Mouse (Mus musculus): ENCODE measurements around the gene Abhd12b.
A peak's percentile ranks its signal among the peaks of the same experiment; 100 is the strongest.

Abhd12b gene

GRCm38 (mm10) chr12:70153842-70154241 lies at the start of gene Abhd12b:
TSS of gene Abhd12b (plus strand) at chr12:70154142.
- DNase-seq (ENCODE audit: low read depth, low spot score): no peak

- peak; percentile 53 for DNase-seq (ENCODE audit: low read depth, low spot score)
Observed at GRCm38 (mm10) chr12:70104199-70104598, 49.7 kb upstream of the Abhd12b start.

DNA sequence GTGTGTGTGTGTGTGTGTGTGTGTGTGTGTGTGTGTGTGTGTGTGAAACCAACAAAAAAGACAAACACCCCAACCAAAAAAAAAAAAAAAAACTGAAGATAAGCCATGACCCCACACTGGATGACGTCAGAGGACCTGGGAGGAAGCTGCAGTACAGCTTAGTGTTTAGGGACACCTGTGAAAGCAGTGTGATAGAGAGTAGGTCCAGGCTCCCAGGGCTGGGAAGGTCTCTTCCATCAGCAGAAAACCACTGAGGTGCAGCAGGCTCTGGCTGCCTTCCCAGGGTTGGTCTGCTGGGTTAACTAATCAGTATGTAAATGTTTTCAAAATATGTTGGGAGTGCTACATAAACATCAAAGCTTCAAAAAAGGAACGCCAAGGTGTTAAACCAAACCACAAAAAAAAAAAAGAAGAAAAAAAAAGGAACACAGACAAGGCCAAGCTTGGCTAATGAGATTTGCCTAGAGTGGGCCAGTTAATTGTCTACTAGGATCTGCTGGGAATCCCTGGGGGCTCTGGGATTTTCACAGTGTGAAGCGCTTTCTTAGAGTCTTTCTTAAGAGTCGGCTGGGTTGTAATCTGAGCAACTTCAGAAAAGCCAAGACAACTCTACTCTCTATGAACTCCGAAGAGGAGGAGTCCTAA lies 49.0 kb upstream of the Abhd12b start:
- DNase-seq (ENCODE audit: low read depth, low spot score): no peak

GRCm38 (mm10) chr12:70105885-70106284 lies 48.1 kb upstream of the Abhd12b start:
- no peak for DNase-seq (ENCODE audit: low read depth, low spot score)

DNA sequence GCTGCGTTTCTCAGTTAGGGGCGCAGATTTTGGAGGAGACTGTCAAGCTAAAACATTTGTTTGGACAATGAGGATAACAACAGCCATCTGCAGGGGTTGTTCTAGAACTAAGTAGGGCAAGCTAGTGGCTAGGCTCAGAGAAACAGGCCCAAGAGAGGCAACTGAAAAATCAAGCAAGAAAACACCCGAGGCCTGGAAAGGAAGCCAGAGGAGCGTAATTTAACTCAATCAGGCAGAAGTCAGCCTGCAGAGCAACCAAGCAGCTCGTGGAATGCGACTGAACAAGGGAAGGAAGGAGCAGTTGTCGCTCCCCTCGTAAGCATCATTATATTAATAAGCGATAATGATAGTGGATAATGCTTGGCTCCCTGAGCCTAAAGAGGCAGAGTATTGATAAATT lies 47.4 kb upstream of the Abhd12b start:
- no peak for DNase-seq (ENCODE audit: low read depth, low spot score)

GRCm38 (mm10) chr12:70108104-70108503 lies 45.8 kb upstream of the Abhd12b start:
- DNase-seq (ENCODE audit: low read depth, low spot score): no peak

DNA sequence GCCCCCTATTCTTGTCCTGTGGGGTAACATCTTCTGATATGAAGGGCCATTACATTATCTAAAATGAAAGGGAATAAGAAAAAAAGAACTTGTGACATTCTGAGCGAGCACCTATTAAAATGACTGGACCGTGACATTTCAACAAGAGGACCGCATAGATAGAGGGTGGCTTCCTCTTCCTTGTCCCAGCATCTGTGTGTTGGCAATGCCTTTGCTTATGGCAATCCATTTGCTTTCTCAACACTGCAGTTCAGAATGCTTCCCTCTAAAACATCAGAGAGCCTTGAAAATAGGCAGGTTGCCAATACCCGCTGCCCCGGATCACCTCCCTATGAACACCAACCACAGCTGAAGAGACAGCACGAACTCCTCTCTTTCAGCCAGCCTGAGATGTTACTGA lies 44.0 kb upstream of the Abhd12b start:
- no peak for DNase-seq (ENCODE audit: low read depth, low spot score)

- no peak for DNase-seq (ENCODE audit: low read depth, low spot score)
Observed at GRCm38 (mm10) chr12:70110375-70111116, 43.4 kb upstream of the Abhd12b start.

- no peak for DNase-seq (ENCODE audit: low read depth, low spot score)
Observed at GRCm38 (mm10) chr12:70111117-70111366, 42.9 kb upstream of the Abhd12b start.

GRCm38 (mm10) chr12:70111367-70112089 lies 42.4 kb upstream of the Abhd12b start:
- DNase-seq (ENCODE audit: low read depth, low spot score): peak; percentile 58

- DNase-seq (ENCODE audit: low read depth, low spot score): no peak
Observed at GRCm38 (mm10) chr12:70112090-70112383, 41.9 kb upstream of the Abhd12b start.

DNA sequence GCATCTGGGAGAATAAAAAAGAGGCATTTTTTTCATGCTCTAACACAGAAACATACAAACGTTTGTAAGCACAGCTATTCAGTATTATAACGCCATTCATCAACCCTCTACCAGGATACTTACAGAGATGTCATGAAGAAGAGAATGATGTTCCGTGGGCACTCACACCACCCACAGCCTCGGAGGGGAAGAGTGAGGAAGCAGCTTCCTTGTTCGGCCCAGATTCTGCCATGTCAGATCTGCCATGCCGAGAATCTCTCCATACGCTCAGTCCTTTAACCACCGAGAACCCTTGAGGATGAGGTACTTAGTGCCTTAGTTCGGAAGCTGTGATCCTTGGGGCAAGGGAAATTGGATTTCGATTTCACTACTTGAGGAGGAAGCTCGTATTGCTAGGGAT lies 40.6 kb upstream of the Abhd12b start, which contains the start of gene Nin:
TSS of gene Nin (minus strand) at position 367 of the 400 bp plus-strand sequence.
- DNase-seq (ENCODE audit: low read depth, low spot score): no peak

DNA sequence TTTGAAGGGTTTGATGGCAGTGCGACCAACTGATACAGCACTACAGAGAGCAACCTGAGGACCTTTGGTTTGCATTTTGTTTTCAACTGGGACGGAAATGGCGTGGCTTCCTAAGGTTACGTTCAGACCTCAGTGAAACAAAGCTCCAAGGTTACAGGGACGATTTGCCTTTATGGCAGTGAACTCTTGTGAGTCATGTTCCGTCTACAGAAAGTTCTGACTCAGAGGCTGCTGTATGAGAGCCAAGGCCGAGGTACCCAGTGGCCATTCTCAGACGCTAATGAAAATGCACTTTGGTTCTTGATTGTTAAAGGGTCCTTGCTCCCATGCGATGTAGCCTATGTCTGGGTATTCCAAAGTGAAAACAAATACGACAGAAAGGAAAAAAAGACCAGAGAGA lies 36.8 kb upstream of the Abhd12b start:
- peak; percentile 87 for DNase-seq (ENCODE audit: low read depth, low spot score)

GRCm38 (mm10) chr12:70118721-70119345 lies 35.1 kb upstream of the Abhd12b start:
- no peak for DNase-seq (ENCODE audit: low read depth, low spot score)

GRCm38 (mm10) chr12:70119552-70119951 lies 34.4 kb upstream of the Abhd12b start:
- DNase-seq (ENCODE audit: low read depth, low spot score): no peak

GRCm38 (mm10) chr12:70126626-70127025 lies 27.3 kb upstream of the Abhd12b start:
- DNase-seq (ENCODE audit: low read depth, low spot score): peak; percentile 94

- no peak for DNase-seq (ENCODE audit: low read depth, low spot score)
Observed at GRCm38 (mm10) chr12:70129105-70129504, 24.8 kb upstream of the Abhd12b start.

DNA sequence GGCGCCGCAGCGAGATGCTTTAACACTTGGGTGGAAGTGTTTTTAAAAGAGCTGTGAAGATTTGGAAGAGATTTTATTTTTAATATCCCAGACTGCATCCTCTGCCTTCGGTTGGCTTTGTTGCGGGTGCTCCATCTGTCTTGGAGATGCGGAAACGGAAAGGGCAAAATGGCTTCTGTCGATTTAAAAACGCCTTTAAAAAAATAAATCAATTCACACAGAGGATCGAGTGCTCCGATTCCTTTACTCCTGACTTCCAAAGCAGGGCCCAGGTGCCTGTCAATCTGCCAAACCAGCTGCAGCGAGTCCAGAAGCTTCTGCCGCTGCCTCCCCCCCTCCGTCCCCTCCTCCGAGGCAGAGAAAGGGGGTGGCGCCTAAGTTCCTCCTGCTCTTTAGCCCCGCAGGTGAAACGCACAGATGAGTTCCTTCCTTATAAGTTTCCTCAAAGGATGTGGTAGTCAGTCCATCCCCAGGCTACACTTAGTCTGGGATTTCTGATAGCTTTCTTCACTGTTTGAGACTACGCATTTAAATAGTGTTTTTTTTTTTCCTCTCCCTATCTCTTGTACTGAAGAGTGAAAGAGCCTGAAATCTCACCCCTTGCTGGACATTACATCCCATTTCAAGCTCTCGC lies 22.8 kb upstream of the Abhd12b start:
- no peak for DNase-seq (ENCODE audit: low read depth, low spot score)

DNA sequence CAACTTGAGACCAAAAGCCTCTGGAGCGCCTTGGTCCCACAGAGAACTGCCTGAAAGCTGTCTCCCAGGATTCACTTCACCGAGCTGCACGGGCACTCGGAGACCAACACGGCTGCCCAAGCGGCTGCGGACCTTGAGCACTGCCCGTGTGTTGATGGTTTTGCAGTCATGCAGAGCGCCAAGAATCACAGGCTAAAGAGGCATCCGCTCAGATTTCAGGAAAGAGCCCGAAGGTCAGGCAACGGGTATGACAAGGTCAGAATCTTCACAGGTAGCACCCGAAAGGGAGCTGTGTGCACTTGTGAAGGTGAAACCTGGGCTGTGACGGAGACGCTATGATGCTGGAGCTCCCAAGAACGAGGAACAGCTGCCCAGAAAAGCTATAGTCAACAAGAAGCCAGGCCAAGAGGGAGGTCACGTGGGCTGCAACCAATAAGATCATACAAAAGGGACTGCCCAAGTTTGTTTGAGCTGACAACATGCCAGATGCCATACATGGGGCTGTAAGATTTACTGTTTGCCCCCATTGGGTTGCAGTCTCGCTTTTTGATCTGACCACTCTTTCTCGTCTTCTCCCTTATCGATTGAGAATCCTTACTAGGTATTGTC lies 19.2 kb upstream of the Abhd12b start:
- no peak for DNase-seq (ENCODE audit: low read depth, low spot score)

GRCm38 (mm10) chr12:70136185-70136756 lies 17.7 kb upstream of the Abhd12b start:
- DNase-seq (ENCODE audit: low read depth, low spot score): no peak

- DNase-seq (ENCODE audit: low read depth, low spot score): no peak
Observed at GRCm38 (mm10) chr12:70137095-70137494, 16.8 kb upstream of the Abhd12b start.

Data from 3T3-L1 (cell line).